Mouse (Mus musculus) c-Kit-positive CD71-positive TER-119-positive erythroid progenitor cells, embryonic 14.5 days (primary cell): ENCODE measurements around the gene Plppr2.

Source experiments
- DNase-seq: peaks from one replicate; pipeline ENCODE4 v3.0.0-alpha.2; 2013; ENCODE audit warnings: low spot score

Plppr2 gene

DNA sequence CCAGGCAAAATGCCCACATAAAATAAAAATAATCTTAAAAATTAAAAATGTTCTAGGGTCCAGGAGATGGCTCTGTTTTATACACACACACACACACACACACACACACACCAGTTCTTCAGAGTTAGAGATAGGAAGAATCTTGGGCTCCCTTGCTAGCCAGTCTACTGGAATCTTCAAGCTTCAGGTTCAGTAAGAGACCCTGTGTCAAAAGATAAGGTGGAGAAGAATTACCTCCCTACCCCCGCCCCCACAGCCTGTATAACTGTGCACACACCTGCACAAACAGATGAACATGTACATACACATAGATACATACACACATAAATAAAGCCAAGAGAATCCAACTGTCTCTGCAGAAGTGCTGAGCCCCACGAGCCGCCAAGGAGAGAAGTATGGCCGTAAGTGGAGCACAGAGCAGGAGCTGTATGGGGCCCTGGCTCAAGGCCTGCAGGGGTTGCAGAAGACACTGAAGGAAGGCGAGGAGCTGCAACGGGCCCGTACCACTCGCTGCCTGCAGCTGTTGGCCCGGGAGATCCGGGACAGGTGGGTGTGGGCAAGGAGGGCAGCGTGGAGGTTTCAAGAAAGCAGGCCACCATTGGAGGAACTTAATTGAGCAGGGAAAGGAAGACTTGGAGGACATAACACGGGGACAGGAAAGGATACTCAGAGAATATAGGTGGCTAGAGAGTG lies 4.2 kb upstream of the Plppr2 start:
- DNase-seq = no peak

DNA sequence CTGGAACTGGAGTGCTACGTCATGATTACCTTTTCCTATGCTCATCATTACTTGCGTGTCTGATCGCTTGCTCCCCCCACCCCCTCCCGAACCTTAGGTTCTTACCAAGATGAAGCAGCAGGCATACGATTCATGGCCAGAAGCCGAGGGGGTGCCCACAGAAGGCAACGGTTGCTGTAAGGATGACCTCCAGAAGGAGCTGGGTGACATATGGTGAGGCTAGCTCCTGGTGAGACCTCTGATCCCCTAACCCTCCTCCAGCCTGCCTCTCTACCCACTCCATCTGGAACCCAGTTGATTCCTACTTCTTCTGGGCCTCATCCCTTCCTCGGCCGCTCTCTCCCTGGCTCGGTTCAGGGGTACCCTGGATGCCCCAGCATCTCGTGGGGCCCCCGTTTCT lies 2.8 kb upstream of the Plppr2 start:
- no peak for DNase-seq

DNA sequence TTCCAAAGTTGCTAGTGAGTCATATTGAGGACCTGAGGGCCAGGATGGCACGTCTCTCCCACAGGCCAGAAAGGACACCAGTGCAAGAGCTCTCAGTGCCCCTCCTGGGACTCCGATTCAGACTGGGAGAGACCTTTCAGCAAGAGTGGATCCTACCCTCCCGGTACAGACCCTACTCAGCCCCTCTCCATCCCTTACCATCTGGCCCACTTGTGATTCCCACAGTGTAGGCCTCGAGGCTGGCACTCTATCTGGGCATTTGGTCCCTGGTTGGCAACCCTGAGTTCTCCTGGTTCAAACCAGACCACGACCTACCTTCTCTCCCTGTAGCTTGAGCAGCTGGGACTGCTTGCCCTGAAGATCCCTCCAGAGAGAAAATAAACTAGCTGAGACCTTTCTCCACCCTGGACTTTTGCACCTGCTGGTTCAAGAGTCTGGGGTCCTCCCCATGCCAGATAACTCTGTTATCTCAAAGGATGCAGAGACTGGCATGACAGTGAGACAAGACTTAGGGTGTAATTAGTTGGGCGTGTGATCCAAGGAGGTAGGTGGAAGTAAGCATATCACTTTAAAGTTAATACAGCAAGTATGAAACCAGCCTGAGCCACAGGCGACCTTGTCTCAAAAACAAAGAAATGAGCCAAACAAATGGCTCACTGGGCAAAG lies 1.2 kb upstream of the Plppr2 start:
- DNase-seq = no peak

DNA sequence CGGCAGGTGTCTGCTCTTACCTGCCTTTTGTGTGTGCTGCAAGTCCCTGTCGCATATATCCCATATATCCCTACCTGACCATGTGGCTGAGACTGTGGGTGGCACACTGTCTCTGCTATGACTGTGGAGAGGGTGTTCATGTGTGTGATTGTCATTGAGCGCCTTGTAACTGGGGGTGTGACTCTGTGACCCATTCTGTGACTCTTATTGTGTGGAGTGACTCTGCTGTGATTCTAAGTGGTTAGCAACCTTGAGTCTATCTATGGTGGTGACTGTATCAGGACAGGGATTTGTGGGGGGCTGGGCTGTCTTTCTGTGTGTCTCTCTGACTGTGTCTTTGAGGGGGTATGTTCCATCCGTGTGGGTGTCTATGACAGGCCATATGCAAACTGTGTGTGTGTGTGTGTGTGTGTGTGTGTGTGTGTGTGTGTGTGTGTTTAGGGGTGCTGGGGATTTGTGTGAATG lies 910 bp downstream of the Plppr2 start:
- no peak for DNase-seq

DNA sequence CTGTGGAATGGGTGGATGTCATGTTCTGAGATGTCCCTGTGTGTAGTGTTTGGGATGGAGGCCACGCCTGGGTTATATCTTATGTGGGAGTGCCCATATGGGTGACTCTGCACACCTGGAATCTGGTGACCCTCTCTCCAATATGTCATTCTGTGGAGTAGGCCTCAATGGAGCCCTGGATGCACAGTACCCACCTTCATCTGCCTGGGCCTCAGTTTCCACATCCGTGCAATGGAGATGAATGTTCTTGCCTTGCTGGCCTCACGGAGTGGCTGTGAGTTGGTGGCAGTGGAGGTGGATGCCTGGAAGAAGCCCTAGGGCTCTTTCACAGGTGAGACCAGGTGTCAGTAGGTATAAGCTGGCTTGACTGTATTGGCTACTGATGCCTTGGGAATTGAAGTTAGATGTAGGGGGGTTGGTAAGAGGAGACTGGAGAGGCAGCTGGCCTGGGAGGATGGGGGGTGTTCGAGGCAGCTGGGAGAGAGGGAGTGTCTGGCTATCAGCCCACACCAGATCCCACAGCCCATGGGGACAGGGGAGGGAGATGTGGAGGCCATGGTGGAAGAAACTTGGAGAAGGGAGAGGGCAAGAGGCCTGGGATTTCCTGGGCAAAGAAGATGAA lies 1.5 kb downstream of the Plppr2 start:
- DNase-seq = no peak

DNA sequence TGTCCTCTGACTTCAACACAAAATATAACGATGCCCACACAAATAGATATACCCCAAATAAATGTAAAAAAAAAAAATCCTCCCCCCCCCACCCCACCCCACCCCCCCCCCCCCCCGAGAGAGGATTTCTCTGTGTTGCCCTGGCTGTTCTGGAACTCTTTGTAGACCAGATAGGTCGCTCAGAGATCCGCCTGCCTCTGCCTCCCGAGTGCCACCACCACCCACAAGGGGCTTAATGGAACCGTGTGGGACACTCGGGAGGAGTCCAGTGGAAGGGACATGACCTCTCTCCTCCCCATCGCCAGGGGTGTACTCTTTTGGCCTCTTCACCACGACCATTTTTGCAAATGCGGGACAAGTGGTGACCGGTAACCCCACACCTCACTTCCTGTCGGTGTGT lies 6.2 kb downstream of the Plppr2 start:
- DNase-seq = no peak

DNA sequence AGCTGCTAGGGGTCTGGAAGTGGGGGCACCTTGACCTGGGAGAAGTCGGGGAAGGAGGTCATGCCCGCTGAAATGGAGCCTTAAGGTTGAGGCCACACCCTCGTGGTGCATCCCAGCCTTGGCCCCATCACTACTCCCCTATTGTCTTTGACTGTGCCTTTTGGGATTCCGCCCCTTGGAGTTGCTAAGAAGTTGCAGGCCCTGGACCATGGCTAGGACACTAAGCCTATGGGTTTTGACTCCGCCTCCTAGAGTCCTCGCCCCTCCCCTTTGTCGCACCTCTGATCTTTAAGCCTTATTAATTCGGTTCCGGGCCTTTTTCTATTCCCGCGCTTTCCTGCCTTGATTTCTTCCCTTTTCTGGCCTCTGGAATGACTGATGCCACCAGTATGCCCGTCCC lies 6.8 kb downstream of the Plppr2 start:
- no peak for DNase-seq

DNA sequence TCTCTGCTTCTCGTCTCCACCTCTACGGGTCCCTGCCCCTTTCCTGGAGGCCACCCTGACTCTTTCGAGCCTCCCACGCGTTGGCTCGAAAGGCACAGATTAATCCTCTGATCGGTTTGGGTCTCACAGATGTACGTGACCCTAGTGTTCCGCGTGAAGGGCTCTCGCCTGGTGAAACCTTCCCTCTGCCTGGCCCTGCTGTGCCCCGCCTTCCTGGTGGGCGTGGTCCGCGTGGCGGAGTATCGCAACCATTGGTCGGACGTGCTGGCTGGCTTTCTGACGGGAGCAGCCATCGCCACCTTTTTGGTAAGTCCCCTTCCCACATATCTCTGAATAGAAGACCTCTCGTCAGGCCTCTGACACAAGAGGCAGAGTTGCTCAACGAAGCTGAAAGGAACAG lies 7.4 kb downstream of the Plppr2 start:
- DNase-seq = no peak

DNA sequence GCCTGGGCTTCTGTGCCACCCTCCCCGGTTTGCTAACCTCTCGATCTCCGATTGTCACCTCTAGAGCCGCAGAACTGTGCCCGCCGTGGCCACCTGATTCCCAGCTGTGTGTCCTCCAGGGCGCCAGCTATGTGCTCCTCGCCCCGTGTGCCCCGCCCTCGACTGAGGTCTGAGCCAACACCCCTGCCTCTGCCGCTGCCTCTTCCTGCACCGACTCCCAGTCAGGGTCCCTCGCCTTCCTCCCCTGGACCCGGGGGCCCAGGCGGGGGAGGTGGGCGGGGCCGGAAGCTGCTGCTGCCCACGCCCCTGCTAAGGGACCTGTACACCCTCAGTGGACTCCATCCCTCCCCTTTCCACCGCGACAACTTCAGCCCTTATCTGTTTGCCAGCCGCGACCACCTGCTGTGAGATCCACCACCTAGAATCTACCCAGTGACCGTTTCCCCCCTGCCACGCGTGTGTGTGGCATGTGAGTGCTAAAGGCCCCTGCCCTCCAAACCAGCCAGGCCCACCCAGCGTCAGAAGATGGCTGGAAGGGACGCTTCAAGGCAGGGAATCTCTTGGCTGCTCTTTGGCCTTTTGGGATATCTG lies 10.8 kb downstream of the Plppr2 start:
- no peak for DNase-seq

DNA sequence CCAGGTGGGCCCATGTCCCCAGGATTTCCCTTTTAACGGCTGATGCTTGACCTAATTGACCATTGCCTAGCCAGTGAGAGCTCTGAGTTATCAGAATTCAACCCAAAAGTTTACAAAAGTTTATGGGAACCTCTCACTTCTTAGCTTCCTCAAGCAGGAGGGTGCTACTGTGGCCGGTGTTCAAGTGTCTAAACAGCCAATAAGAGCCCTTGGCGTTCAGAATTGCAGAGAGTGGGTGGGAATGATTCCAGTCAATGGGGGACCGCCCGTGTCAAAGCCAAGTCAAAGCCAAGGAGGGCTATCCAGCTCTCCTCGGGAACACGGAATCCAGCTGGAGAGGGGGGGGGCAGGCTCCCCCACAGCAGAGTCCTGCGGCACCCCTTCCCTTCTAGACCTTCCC lies 11.3 kb downstream of the Plppr2 start:
- no peak for DNase-seq

DNA sequence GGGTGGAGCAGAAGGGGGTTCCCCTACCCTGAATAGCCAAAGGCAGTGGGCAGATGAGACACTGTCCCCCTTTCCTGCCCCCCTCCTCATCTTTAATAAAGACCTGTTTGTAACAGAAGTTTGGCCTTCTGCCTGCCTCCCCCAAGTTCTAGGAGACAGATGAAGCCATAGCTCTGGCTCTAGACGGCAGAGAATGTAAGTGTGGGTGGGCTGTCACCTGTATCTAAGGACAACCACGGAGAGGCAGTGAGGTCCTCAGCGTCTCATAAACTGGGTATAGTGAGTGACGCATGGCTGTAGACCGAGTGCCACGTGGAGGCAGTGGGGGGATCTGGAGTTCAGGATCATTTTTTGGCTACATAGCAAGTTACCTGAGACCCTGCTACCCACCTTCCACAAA lies 12.0 kb downstream of the Plppr2 start:
- DNase-seq = no peak

DNA sequence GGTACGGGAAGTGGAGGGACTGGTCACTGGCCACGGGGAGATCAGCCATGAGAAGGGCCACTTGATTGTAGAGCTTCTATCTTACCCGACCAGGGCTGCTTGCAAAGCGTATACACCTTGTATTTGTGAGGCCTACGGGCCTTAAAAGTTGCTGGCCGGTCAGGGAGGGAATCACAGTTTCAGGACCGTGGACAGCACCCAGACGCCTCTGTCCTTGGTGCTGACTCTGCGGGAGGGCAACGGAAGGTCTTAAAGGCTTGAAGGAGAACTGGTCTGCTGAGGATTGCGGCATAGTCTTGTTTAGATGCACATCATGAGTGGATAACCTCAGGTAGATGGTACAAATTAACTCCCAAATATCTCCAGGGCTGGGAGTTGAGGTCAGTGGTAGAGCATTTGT lies 13.5 kb downstream of the Plppr2 start:
- DNase-seq = peak; percentile 69

DNA sequence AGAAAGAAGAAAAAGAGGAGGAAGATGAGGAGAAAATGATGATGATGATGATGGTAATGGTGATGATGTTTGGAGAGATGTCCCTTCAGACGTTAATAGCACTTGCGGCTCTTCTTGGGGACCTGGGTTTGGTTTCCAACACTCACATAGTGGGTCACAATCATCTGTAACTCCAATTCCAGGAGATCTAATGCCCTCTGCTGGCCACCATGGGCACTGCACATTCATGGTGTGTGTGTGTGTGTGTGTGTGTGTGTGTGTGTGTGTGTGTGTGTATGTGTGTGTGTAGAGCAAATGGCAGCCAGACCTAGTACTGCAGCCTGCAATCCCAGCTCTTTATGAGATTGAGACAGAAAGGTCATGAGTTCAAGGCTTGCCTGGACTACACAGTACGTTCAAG lies 15.1 kb downstream of the Plppr2 start:
- DNase-seq = no peak

DNA sequence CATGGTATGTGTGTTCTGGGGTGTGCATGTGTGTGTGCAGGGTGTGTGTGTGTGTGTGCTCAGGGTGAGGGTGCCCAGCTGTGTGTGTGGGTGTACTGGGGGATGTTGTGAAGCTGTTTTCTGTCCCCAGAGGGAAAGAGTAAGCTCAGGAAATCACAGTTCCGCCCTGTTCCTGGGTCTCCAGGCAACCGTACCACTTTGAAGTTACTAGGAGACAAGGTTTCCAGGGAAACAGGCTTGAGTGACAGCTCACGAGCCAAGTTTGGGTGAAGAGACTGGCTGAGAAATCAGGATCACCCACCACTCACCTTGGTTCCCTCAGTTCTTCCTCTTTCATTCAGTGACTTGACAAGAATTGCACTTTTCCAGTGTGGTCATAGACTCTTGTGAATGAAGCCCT lies 16.8 kb downstream of the Plppr2 start:
- DNase-seq = no peak

DNA sequence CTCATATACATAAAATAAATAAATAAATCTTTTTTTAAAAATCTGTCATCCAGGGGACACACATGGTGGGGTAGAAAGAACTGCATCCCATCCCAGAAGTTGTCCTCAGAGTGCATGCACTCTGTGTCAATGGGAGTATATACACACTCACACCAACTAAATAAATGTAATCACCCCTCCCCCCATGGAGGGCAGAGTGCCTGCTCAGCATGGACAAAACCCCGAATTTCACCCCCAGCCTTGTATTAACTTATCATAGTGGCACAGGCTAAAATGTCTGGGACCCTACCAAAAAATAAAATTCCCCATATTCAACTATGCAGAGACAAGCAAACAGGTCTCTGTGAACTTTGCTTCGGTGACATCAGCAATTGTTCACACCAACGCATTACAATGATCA lies 17.8 kb downstream of the Plppr2 start:
- no peak for DNase-seq

DNA sequence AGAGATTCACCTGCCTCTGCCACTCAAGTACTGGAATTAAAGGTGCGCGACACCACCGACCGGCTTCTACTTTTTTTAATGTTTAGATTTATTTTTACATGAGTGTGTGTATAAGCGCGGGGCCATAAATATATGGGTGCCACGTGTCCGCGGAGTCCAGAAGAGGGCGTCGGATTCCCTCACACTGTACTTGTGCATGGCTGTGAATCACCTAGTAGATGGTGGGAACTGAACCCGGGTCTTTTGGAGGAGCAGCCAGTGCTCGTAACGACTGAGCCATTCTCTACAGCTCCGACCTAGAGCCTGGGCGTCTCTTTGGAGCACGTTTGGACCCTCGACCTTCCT lies 18.4 kb downstream of the Plppr2 start:
- no peak for DNase-seq

DNA sequence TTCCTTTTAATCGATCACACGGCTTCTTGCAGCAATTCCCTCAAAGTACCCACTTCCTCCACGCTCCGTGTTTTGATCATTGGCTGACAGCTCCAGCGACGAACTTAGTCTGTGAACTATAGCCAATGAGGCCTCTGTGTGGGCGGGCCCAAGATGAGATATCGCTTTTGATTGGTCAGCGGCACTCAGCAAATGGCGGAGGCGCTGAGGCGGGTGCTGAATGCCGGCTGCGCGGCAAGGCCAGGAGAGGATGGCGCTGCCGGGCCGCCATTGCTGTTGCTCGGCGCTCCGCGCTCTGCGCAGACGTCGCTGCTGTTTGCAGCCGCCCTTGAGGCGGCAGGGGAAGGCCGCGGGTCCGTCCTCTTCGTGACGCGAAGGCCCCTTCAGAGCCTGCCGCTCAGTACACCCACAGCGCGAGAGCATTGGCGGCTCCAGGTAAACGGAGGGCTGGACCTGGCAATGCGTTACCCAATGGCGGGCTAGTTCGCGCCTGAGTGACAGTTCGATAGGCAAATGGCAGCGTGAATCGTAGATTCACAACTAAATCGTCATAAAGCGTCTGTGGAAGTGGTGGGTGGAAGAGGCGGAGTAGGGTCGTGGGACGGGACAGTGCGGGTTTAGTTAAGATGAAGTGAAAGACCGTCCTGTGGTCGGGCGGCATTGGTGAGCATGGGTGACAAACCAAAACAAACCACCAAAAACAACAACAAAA lies 18.9 kb downstream of the Plppr2 start, which contains the start of gene Swsap1:
Gene Swsap1 (plus strand): TSS at position 186 of the 712 bp plus-strand sequence.
- DNase-seq = peak; percentile 99

DNA sequence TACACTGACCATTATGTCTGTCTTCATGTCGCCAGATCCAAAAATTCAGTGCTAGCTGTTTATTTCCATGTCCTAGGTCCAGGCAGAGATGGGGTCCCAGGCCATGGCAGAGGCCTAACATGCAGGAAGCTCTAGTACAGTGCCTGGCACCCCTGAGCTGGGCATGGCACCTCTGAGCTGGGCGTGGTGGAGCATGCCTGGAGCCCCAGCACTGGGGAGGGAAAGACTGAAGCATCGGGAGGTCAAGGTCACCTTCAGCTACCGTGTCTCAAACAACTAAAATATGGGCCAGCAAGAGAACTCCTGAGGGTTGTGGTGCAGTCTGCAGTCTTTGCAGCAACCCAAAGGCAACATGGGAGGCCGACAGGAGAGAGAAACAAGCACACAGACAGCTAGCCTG lies 21.5 kb downstream of the Plppr2 start:
- DNase-seq = no peak

DNA sequence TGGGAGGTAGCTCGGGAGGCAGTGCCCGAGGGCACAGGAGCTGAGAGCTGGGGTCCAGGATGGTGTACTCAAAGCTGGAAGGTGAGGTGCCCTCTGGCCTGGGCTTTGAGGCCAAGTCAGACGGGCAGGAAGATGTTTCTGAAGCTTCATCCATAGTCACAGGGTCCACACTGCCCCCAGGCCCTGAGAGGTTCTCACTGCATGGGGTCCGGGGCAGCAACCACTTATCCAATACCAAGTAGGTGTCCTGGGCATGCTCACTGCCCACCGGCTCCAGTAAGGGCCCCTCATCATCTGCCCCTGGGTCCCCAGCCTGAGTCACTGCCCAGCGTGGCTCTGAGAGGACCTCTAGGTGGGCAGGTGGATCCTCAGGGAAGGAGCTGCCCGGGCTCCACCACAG lies 22.4 kb downstream of the Plppr2 start:
- no peak for DNase-seq

DNA sequence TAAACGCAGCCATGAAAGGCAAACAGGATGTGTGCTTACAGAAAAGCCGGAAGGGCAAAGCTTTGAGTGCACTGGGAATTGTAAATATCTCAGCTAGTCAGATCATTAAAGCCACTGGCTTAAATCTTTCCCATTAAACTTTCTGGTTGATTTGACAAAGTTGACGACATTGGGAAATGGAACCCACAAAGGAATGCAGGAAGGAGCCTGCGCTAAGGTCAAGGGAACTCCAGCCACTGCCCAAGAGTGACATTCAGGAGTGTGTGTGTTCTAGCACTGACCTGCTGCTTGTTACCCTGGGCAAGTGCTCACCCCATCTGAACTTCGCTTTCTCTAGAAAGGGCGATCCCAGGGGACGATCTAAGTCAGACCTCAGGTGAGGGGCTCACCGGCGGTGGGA lies 23.3 kb downstream of the Plppr2 start:
- no peak for DNase-seq

DNA sequence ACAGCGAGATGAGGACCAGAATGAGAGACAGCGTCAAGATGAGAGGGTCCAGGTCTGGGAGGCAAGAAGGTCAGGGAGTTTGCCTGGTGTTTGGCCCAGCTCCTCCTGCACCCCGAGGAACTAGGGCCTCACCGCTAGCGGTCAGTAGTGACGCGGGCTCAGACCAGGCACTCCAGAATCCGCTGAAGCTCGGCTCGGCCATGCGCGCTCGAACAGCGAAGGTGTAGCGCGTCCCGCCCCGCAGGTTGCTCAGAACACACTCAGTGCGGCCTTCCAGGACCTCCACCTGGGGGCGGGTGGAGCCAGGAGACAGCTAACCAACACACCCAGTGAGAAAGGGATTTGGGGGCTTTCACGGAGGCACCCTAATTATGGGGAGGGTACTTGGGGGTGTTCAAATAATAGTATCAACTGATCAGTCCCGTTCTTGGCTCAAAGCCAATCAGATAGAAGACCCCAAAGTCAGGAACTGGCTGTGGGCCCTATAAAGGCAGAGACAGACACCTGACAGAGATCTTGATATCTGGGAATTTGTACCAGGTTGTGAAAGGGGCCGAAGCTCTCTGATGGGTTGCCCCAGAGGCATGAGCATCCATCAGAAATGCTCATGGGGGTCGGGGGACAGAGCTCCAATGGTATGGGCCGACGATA lies 23.9 kb downstream of the Plppr2 start:
- no peak for DNase-seq

DNA sequence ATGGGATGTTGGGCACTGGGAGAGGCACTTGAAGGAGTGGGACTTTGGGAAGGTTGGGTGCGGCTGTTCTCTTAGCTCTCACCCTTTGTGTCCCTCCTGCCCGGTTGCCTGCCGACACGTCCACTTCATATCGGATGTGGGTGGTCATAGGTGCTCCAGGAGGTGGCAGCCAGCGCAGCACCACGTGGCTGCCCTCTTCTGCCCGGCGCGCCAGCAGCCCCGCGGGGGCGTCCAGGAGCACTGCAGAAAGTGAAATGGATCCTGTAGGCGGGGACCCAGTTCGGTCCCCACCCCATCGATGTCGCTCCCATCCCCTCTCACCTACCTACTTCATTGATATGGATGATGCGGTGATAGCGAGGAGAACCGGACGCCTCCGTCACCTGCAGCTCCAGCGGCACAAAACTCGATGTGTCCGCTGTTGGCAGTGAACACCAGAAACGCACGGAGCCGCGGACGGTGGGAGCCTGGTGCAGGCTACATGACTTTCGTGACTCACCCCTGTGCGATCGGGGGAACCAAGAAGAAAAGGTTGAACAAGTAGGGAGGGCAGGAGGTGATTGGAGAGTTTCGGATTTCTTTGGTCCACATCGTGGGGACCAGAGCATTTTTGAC lies 24.6 kb downstream of the Plppr2 start:
- no peak for DNase-seq
